Mouse (Mus musculus) thymus, adult 18-20 months (tissue): Measurements from ENCODE around the gene Ddx42.

Experiments used
- DNase-seq, 2 experiments: peaks; one replicate each; pipeline ENCODE4 v3.0.0; 2022; ENCODE audit warnings: mixed read lengths in 2 of 2

The Ddx42 gene

DNA sequence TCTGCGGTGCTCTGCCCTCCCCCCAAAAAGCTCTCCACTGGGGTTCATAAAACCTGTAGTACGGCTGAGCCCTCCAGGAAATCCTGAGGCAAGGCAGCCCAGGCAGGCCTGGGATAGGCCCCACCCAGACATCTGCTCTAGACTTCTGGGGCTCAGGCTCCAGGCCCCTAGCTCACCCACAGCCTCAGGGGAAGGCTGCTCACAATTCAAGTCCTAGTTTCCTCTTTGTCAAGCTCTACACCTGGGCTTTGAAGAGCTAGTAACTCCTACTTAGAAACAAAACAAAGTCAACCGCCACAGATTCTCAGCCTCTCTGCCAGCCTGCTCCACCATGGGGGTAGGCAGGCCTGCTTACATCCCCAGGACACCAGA, 52.3 kb downstream of the Ddx42 start:
- peak; percentile 71 to 81 for DNase-seq

DNA sequence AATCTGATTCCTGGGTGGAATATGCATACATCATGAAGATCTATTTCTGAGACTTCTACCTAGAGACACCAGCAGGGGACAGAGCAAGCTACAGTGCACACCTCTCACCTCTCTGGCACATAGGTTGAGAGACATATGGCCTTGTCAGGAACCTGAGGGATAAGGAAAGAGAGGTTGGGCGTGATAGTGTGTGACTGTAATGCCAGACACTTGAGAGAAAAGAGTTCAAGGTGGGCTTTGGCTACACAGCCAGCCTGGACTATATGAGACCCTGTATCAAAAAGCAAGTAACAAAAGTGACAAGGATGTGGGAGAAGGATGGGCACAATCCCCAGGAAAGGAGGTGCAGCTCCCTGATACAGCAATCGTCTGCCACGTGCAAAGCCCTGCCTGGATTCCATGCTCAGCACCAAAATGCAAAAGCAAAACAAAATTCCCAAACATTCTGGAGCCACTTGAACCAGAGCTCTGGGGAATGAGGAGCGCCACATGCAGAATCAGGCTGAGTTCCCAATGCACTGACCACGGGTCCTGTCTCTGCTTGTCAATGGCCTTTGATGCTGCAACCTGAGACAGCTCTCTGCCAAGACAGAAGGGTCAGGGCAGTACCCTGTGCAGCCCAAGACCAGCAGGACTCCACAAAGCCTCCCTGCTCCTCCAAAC, 54.5 kb downstream of the Ddx42 start:
- no peak for DNase-seq

DNA sequence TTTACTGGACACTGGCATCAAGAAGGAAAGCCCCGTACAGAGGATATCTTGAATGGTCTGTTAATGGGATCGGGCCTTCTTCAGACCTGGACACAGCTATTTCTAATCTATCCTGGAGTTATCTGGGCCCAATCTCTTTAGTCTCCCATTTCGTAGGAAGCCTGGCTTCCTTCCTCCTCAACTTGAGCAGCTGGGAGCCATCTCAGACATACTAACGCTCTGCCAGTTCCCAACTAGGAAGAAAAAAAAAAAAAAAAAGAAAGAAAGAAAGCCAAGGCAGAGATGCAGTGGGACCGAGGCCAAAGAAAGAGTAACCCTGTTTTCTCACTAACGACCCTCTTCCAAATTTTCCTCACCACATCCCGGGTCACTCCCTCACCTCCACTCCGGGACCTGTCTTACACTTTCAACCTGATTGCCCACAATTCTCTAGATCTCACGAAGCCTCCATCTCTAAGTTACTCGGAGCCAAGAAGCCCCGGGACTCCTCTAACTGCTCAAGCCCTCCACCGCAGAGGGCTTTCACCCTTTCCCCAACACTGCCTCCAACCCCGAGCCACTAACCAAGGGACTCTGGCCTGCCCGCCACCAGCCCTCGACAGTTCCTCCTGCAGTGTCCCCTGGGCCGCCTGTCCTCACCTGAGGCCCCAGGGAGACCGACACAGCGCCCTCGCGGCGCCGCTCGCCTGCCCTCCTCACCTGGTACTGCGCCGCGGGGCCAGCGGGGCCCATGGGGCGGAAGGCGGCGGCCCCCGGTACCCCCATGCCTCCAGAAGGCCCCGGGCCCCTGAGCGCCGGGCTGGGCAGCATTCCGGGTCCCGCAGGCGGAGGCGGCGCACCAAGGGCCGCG, 55.3 kb downstream of the Ddx42 start:
- DNase-seq, result peak; percentile 40 to 48

DNA sequence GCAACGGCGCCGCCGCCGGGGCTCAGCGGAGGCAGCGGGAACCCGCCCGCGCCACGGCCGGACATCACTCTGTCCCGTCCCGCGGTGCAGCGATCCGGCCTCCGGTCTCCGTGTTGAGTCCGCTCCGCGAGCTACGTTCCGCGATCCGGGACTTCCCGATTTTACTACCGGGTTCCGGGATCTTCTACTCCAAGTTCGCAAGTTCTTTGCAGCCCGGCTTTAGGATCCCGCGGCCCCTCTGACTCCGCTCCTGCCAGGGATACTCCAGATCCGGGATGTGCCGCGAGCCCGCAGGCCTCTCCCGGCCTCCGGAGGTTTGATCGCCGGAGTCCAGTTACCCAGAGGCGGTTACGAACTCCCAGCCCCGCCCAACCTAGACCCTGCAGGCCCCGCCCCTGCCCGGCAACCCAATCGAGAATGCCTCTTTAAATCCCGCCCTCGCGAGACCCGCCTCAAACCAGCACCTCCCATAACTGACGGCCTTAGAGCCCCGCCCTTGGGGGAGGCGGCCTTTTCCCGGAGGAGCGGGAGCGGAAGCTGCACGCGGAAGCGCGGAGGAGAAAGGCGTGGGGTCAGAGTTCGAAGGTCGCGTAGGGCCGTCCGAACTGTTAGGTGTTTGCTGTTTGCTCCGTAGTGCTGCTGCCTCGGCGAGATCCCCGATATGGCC, 56.1 kb downstream of the Ddx42 start, which contains the start of gene Smarcd2:
Gene Smarcd2, minus strand, starts transcription at position 329 of the 667 bp plus-strand sequence.
- peak; percentile 99 for DNase-seq

DNA sequence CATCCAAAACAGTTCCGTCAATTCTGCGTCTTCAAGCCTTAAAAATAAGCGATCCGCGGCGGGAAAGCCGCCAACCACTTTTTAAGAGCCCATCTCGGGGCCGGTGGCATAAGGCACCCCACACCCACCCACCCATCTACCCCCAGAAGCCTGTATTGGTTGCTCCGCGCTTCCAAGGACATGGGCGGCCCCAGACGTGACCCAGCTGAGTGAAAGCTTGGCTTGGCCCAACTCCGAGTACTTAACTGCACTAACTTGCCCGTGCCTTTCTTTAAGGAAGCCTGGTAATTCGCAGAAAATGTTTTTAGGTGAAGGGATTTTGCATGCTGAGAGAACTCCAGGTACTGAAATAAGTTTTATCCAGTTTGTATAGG, 56.6 kb downstream of the Ddx42 start:
- no peak for DNase-seq

DNA sequence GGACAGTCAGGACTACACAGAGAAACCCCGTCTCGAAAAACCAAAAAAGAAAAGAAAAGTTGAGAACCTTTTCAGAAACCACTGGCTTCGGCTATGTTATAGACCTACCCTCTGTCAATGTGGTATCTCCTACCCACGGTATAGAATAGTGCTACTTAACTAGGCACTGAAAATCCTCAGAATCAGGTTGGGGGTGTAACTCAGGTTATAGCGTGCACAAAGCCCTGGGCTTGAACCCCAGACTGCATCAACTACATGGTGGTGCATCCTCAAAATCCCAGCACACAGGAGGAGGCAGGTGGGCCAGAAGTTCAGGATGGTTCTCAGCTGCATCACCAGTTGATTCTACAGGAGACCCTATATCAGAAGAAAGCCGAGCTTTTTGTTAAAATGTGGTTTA, 57.1 kb downstream of the Ddx42 start:
- no peak for DNase-seq

DNA sequence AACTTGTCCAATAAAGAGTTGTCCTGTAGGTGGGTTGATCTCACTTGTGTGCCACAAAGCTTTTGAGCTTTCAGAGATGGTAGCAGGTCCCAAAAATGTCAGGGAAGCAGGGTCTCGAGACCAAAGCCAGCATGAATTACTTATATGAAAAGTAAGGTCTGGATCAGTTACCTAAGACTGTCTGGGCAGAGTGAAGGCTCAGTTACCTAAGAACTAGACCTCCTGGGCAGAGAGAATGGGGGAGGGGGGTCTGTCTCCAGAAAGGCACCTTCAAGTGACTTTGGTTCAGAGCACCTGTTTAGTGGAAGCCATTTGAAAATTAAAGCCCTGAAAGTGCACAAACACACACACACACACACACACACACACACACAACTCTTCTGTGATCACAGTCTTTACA, 57.6 kb downstream of the Ddx42 start:
- no peak for DNase-seq

DNA sequence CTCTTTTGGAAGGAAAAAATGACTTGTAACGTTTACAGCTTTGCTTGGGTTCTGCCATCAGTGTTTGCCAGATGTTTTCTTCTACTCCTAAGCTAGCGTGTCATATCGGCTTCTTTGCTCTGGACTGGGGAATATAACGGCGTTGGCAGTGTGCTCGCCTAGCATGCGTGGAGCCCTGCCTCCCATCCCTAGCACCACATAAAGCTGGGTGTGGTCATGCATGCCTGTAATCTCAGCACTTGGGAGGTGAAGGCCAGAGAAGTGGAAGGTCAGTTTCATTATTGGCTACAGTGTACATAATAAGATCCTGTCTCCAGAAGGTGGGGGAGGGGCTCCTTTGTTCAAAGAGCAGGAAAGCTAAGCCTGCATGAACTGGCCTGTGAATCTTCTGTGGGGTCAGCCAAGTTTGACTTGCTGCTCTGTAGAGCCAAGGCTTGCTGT, 58.3 kb downstream of the Ddx42 start:
- DNase-seq, result no peak

DNA sequence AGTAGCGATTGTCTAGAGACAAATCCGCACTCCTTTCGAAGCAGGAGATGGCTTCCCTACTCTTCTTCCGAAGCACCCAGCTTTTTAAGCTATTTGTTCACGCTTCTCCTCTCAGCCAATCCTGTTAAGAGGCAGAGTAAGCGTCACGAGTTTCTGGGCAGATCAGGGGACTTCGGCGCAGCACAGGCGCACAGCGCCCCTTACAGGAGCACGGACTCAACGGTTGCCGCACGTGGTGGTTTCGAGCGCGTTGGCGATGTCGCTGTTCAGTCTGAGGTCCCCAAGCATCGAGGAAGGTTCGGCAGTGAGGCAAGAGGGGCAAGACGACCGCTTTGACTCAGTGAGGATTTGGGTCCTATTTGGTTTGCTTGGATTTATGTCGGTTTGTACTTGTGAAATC, 59.7 kb downstream of the Ddx42 start, which contains the start of gene Tcam1:
Gene Tcam1, plus strand, starts transcription at position 219 of the 400 bp plus-strand sequence.
- DNase-seq, result peak; percentile 82 to 83

DNA sequence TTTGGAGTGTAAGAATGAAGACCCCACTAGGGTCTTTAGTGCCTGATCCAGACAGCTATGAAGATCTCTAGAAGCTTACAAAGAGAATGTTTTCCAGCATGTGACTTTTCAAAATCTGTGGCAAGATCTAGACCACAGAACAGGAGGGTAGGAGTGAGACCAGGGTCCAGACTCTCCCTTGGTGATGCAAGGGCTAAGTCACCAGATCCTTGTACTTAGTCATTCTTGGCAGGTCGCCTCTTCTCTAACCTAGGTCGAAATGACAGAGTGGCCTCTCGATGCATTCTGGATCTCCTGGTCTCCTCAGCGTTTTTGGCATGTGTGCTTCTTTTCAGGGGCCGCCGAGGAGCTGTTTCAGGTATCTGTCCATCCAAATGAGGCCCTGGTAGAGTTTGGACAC, 65.7 kb downstream of the Ddx42 start:
- no peak for DNase-seq

DNA sequence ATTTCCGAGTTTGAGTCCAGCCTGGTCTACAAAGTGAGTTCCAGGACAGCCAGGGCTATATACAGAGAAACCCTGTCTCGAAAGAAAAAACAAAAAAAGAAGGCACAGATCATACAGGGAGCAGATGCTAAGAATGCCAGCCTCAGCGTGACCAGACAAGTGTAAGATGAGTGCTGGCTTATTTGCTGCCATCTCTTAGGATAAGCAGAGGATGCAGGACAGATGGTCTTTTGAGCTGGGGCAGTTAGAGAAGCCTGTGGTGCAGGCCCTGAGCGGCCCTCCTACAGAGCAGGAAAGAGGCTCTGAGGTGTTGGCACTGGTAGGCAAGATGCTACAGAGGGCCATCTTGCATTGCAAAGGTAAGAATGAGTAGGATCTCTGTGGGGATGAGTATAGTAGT, 66.6 kb downstream of the Ddx42 start:
- no peak for DNase-seq

DNA sequence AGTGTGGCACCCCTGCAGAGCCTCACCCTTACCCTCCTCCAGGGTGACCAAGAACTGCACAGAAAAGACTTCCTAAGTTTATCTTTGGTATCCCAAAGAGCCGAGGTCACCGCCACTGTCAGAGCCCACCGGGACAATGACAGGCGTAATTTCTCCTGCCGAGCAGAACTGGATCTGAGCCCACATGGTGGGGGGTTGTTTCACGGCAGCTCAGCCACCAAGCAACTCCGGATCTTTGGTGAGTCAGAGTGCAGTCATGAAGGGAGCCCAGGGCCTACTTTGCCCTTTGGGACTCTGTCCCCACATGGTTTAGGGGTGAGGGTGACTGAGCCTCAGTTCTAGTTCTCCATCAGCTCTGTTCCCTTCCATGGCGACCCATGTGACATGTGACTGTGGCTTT, 67.4 kb downstream of the Ddx42 start:
- no peak for DNase-seq

DNA sequence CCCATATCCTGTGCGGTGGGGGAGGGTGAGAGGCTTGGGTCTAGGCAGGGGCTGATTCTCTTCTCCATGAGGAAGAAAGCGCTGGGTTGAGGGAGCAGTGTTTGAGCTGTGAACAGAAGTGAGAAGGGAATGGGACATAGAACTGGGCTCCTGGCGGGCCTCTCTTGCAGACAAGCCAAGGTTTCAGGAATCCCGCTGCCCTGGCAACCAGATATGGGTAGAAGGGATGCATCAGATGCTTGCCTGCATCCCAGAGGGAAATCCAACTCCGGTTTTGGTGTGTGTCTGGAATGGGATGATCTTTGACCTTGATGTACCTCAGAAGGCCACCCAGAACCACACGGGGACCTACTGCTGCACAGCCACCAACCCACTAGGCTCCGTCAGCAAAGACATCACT, 69.5 kb downstream of the Ddx42 start:
- DNase-seq, result no peak

DNA sequence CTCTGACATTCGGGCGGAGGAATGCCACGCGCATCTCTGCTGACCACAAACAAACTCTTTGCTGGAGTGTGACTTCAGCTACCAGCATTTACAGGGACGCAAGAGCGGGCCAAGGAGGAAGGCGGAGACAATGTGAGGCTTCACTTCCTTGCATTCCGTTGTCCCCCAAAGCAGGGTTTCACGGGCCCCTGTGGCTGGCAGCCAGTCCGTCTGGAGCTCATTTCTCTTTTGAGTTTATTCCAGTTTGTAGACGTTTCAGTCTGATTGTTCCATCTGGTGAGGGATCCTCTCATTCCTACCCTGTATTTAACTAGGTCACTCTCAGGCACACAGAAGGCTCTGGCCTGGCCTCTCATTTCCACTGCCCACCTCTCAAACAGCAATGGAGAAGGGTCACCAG, 70.3 kb downstream of the Ddx42 start:
- no peak for DNase-seq

DNA sequence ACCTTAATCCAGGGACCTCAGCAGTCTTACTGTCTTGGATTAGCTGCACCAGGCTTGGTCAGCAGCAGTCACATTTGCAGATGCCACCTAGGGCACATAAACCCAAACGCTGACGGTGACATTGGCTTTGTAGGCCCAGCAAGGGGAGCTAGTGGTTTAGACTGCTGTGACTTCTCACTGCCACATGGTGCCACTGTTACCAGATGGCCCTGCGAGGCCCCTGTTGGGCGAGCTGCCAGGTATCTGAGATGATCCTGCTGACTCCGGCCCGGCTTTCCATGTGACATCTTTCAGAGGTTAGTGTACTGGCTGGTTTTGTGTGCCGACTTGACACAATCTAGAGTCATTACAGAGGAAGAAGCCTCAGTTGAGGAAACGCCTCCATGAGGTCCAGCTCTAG, 72.6 kb downstream of the Ddx42 start:
- DNase-seq, result no peak

DNA sequence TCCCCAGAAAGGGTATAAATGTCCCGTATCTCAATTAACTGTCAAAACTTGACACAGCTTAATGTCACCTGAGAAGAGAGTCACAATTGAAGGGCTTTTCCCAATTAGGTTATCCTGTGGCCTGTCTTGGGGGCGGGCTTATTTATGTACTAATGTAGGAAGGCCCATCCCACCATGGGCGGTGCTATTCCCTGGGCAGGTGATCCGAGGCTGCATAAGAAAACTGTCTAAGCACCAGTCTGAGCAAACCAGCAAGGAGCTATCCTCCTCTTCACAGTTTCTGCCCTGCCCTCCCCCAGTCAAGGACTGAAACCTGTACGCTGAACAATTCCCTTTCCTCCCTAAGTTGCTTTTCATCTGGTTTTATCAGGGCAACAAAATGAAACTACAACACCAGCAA, 73.7 kb downstream of the Ddx42 start:
- DNase-seq, result no peak

DNA sequence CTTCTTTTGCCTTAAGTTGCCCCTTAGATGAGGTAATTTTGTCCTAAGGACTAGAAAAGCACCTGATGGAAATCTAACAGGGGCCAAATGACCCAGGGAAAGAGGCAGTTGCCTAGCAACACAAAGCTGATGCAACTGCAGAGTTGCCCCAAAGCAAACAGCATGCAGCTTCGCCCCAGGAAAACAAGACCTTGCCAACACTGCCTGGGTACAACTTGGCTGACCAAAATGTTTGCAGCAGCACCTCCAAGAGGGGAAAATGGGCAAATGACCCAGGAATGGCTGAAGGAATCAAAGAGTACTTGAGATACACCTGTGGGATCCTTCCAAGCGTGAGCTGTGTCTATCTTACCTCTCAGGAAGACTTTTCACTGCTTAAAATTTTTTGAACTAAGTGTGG, 75.1 kb downstream of the Ddx42 start:
- DNase-seq, result no peak
